Mouse (Mus musculus) layer of hippocampus, postnatal 14 days (tissue): ENCODE results near the gene Shroom3. TPM values are rescaled to one million over a fixed set of nuclear protein-coding genes. Genes with fewer than 3 reads are reported as not detected.
"Not testable (repeated sequence)": the region's sequence is repeated elsewhere in the genome, so short reads cannot be mapped to it uniquely, and the experiment has no call there.

ENCODE experiments used
- DNase-seq, 2 experiments: peaks; one replicate each; pipeline ENCODE4 v3.0.0; 2021 to 2022; ENCODE audit warnings: low spot score in 2 of 2, mixed read lengths in 1 of 2
- total RNA-seq, 2 experiments: library from RNA; stranded (reverse); gene quantifications; 2 replicates each; pipeline ENCODE4 v1.2.3; 2021

Shroom3 gene
- total RNA-seq, 2 experiments from 2014 or later: 2.8 to 3.0 TPM

- DNase-seq: not testable (repeated sequence)
These were observed 239.7 kb downstream of the Shroom3 start for GRCm38 (mm10) chr5:92922981-92923380.

GRCm38 (mm10) chr5:92924851-92925477, 241.7 kb downstream of the Shroom3 start:
- DNase-seq: no peak

DNA sequence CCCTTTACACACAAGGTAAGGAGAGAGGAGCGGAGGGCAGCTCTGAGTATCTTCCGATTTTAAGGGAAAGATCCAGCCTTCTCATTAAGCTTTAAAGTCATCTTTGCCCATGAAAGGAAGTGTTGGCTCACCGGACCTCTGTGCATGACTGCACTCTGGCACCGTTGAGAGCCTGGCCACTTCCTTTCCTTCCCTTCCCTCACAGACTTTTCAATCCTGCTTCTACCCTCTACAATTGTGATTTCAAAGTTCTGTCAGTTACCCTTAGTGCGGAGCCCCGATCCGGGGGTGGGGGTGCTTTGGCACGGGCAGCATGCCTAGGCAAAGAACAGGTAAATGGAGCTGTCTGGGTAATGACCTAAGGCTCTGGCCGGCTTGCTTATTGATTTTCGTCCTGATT, 244.4 kb downstream of the Shroom3 start:
- no peak for DNase-seq

DNA sequence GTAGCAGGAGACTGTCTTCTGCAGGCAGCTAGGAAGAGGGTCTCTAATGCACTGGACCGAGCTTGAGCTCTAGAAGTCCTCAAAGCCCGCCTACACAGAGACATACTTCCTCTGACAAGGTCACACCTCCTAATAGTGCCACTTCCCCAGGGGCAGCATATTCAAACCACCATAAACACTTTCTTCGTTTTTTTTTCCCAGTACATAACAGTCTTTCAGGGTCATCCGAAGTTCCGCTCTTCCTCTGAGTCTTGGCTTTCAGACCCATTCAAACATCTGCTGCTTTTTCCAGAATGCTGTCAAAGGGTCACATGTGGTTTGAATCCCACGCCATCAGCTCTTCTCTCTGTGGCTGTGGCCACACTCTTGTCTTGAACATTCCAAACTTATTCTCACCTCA, 247.3 kb downstream of the Shroom3 start:
- DNase-seq: no peak

GRCm38 (mm10) chr5:92931298-92931697, 248.1 kb downstream of the Shroom3 start:
- DNase-seq: no peak

- DNase-seq: no peak
These were observed 249.8 kb downstream of the Shroom3 start for GRCm38 (mm10) chr5:92933010-92933409.

DNA sequence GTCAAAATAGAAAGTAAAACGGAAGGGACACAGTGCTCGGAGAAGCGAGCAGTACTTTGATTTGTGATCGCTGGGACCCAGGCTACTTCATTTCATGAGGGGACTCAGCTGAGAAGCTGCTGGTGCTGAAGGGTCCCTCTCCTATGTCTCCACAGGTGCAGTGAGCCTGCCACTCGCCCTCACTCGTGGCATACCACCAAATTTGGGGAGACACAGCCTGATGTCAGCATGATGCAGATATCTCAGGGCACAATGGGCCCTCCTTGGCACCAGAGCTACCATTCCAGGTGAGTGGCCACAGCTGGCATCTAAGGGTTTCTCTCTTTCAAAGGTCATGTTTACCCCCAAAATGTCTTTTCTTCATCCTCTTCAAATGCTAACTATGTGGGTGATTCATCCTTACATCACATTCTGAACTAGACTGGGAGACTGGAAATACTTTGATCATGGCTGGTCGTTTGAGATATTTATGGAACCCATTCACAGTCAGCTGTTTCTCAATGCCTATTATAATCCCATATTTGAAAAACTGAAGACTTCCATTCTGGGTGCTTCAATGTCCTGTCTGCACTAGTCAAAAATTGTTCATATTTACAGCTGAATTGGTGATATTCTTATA, 250.5 kb downstream of the Shroom3 start:
- DNase-seq: no peak

GRCm38 (mm10) chr5:92934269-92934939, 251.2 kb downstream of the Shroom3 start:
- DNase-seq: no peak

DNA sequence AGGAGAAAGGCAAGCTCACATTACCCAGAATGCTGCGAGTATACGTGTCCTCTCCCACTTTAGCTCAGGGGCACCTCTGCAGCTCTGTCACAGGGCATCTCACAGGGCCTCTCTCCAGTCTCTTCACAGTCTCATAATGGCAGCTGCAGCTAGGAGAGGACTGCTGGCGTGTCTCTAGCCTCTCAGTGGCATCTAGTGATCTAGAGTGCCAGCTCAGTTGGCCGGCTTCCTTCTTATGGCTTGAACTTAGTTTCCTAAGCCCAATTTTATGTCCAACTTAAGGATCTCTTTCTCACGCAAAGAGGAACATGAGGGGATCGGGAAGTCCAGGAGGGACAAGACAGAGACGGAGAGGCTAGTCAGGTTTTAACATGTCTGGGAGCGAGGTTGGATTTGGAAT, 252.6 kb downstream of the Shroom3 start:
- no peak for DNase-seq

GRCm38 (mm10) chr5:92937701-92938100, 254.5 kb downstream of the Shroom3 start:
- no peak for DNase-seq

- no peak for DNase-seq
These were observed 256.2 kb downstream of the Shroom3 start for GRCm38 (mm10) chr5:92939246-92939995.

- no peak for DNase-seq
These were observed 258.9 kb downstream of the Shroom3 start for GRCm38 (mm10) chr5:92942166-92942565.

DNA sequence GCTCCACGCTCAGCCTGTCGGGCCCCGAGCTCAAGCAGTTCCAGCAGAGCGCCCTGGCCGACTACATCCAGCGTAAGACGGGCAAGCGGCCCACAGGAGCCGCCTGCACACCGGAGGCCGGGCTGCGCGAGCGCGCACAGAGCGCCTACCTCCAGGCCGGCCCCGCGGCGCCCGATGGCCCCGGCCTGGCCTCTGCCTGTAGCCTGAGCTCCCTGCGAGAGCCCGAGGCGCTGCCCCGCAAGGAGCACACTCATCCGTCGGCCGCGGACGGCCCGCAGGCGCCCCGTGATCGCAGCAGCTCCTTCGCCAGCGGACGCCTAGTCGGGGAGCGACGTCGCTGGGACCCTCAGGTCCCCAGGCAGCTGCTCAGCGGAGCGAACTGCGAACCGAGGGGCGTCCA, 259.3 kb downstream of the Shroom3 start:
- DNase-seq: no peak

DNA sequence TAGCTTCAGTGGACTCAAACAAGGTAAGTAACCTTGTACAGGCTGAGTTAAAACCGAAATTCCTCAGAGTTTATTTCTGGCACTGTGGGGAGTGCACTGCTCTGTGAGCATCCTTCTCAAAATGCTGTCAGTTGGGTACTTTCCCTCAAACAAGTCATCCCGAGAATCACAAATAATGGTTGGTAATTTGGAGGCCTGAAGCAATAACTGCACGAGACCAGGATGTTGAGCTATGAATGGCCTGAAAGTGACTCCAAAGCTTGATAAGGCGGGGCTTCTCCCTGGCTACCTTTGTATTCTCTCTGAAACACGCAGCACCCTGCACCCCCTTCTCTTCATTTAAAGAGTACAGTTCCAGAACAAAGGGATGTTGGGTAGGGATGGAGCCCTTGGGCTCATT, 261.6 kb downstream of the Shroom3 start:
- no peak for DNase-seq

GRCm38 (mm10) chr5:92948972-92949745, 265.9 kb downstream of the Shroom3 start:
- DNase-seq: no peak

DNA sequence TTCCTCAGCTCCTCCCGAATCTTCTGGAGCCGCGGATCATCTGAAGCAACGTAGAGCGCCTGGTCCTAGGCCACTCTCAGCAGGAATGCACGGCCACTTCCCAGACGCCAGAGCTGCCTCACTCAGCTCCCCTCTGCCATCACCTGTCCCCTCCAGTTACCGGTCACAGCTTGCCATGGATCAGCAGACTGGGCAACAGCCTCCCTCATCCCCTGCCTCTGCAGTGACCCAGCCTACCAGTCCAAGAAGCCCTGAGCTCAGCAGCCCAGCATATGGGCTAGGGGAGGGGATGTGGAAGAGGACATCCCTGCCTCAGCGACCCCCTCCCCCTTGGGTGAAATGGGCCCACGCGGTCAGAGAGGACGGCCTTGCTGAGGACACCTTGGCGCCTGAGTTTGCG, 267.3 kb downstream of the Shroom3 start:
- no peak for DNase-seq

DNA sequence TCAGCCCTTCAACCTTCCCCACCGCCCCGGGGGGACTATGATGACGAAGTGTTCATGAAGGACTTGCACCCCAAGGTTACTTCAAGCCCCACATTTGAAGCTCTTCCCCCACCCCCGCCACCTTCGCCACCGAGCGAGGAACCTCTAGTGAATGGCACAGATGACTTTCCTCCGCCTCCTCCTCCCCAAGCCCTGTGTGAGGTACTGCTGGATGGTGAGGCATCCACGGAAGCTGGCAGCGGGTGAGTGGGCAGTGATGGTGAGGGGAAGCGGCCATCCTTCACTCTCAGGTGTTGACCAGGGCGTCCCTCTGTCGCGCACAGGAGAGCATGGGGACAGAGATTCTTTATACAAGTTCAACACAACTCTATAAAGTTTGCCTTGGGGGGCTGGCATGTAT, 267.8 kb downstream of the Shroom3 start:
- DNase-seq: no peak

DNA sequence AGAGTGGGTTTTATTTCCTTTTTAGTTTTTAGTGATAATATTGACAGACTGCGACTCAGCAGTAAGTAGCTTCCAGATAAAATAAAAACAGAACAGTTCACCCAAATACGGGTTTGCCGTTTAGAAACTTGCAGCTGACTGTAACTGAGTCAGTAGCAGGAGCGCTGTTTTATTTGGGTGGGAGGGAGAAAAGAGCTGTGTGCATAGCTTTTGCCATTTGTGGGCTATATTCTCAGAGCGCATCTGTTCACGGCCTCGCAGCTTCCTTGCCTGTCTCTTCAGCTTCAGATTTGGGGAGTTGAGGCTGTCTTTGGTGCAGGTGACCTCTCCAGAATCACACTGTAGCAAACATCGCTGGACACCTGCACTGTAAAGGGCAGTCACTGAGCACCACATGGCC, 270.6 kb downstream of the Shroom3 start:
- no peak for DNase-seq

GRCm38 (mm10) chr5:92954323-92954722, 271.1 kb downstream of the Shroom3 start:
- peak; percentile 84 to 91 for DNase-seq

DNA sequence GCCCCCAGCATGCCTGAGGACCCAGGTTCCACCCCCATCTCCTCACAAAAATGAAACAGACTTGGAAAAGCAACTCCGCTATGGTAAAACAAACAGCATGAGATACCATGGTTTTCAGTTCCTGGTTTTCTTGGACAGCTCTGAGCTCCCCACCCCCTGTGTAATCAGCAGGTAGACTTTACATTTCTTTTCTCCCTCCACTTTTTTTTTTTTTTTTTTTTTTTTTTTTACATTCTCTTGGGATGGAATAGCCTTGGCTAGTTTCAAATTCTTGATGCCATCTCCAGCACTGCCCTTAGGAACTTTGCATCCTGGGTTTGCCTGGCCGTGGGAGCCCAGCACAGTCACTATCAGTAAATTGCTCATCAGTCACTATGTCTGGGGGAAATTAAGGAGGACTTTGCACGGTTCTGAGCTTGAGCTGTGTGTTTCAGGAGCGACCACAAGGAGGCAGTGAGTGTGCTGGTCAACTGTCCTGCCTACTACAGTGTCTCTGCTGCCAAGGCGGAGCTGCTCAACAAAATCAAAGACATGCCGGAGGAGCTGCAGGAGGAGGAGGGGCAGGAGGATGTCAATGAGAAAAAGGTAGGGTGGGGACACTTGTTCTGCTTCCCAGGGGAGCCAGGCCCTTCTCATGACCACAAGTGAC, 271.7 kb downstream of the Shroom3 start:
- DNase-seq: peak in 1 of 2 experiments; percentile 28

- DNase-seq: no peak
These were observed 276.1 kb downstream of the Shroom3 start for GRCm38 (mm10) chr5:92959287-92959686.
